Mouse (Mus musculus): ENCODE results near the gene Olfr187. TPM values are rescaled to one million over a fixed set of nuclear protein-coding genes. Genes with fewer than 3 reads are reported as not detected.

The Olfr187 gene
- polyA plus RNA-seq (2021; fragmentation: Nextera tagmentation): not detected in 2 replicates
- long read RNA-seq, experiment 1: 0 reads
- long read RNA-seq, experiment 2: 0 reads

DNA sequence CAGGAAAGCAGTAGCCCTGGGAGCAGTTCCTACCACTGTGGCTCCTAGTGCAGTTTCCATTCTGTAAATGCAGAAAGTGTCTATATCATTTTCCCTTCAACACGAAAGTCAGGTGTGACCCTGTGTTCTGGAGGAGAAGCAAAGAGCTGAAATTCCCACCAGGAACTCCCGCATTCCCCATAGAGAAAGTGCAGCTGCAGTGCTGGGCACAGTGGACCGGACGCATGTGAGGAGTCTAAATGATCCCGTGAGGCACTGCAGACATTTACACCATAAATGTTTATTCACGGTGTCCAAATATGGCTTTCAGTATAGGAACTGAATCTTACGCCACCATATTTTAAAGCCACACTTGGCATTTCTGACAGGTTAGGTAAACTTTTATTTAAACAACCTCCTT, at the start of gene Olfr187:
Gene Olfr187 (minus strand): TSS at position 58 of the 400 bp plus-strand sequence.

DNA sequence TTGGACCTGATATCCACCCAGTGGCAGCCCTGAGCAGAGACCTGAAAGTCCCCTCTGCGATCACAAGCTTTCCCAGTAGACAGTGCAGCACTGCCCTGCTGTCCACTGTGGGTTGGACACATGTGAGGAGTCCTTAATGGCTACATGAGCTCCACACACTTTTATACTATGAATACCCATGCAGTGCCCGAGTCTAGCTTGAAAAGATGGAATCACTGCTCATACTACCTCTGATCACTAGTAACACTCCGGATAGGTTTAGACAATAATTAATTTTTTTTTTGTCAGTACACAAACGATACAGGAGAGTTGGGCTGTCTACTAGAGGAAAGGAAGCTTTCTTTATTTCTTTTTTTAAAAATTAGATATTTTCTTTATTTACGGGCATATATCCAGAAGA, 38.3 kb upstream of the Olfr187 start, which contains the start of gene Olfr190:
Gene Olfr190 (minus strand): TSS at position 101 of the 400 bp plus-strand sequence.

DNA sequence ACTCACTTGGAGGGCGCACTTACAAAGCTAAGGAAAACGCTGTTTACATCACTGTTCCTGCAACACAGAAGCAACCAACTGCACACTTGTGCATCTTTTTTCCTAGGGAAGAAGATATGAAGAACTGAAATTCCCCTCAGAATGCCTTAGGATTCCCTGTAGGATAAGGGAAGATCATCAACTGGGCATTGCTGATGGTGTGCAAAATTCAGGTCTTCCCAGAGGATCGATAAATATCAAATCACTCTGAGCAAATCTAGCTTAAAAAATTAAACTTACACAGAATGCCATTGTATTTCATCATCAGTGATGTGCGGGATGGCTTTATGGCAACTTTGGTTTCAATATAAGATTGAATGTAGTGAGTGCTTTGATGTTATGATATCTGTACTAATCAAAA, 9.4 kb downstream of the Olfr187 start, which contains the start of gene Olfr186:
Gene Olfr186 (minus strand): TSS at position 101 of the 400 bp plus-strand sequence.

DNA sequence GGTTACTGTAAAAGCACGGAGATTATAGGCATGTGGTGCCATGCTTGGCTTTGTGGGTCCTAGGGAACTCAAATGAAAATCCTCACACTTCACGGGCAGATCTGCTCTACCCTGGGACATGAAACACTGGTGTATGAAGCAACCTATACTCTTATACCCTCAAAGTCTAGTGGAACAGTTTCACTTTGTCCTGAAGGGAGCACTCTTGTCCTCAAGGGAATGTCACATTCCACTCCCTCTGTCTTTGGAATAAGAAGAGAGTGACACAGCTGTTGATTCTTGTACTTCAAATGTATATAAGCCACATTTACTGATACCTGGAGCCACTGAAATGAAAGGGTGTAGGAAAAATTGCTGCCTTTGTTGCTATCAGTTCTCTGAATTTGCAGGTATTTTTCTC, 44.5 kb downstream of the Olfr187 start, which contains the start of gene Olfr183:
Gene Olfr183 (plus strand): TSS at position 301 of the 400 bp plus-strand sequence.

Other genes starting within 250 kb of the Olfr187 start
- gene Olfr173, start 239.5 kb downstream of the Olfr187 start, polyA plus RNA-seq (2021; fragmentation: Nextera tagmentation): not detected in 2 replicates
- not detected in 2 replicates for gene Olfr175-ps1, start 213.0 kb downstream of the Olfr187 start, polyA plus RNA-seq (2021; fragmentation: Nextera tagmentation)
- gene Olfr177, start 165.0 kb downstream of the Olfr187 start, polyA plus RNA-seq (2021; fragmentation: Nextera tagmentation): not detected in 2 replicates
- not detected in 2 replicates for gene Olfr178, start 147.7 kb downstream of the Olfr187 start, polyA plus RNA-seq (2021; fragmentation: Nextera tagmentation)
- not detected in 2 replicates for gene Olfr181, start 111.0 kb downstream of the Olfr187 start, polyA plus RNA-seq (2021; fragmentation: Nextera tagmentation)
- gene Olfr180, start 110.4 kb downstream of the Olfr187 start, polyA plus RNA-seq (2021; fragmentation: Nextera tagmentation): not detected in 2 replicates
- not detected in 2 replicates for gene Olfr183, start 44.4 kb downstream of the Olfr187 start, polyA plus RNA-seq (2021; fragmentation: Nextera tagmentation)
- gene Olfr186, start 9.5 kb downstream of the Olfr187 start, polyA plus RNA-seq (2021; fragmentation: Nextera tagmentation): not detected in 2 replicates
- not detected in 2 replicates for gene Olfr190, start 38.2 kb upstream of the Olfr187 start, polyA plus RNA-seq (2021; fragmentation: Nextera tagmentation)
- not detected in 2 replicates for gene Olfr191, start 50.1 kb upstream of the Olfr187 start, polyA plus RNA-seq (2021; fragmentation: Nextera tagmentation)
- not detected in 2 replicates for gene Olfr193, start 72.1 kb upstream of the Olfr187 start, polyA plus RNA-seq (2021; fragmentation: Nextera tagmentation)
- not detected in 2 replicates for gene Olfr194, start 81.3 kb upstream of the Olfr187 start, polyA plus RNA-seq (2021; fragmentation: Nextera tagmentation)
- not detected in 2 replicates for gene Olfr195, start 107.3 kb upstream of the Olfr187 start, polyA plus RNA-seq (2021; fragmentation: Nextera tagmentation)
- gene Olfr196, start 130.7 kb upstream of the Olfr187 start, polyA plus RNA-seq (2021; fragmentation: Nextera tagmentation): not detected in 2 replicates
- not detected in 2 replicates for gene Olfr198, start 163.8 kb upstream of the Olfr187 start, polyA plus RNA-seq (2021; fragmentation: Nextera tagmentation)
- gene Olfr199, start 180.0 kb upstream of the Olfr187 start, polyA plus RNA-seq (2021; fragmentation: Nextera tagmentation): not detected in 2 replicates
- gene Olfr201, start 232.9 kb upstream of the Olfr187 start, polyA plus RNA-seq (2021; fragmentation: Nextera tagmentation): not detected in 2 replicates
- gene Olfr202, start 247.0 kb upstream of the Olfr187 start, polyA plus RNA-seq (2021; fragmentation: Nextera tagmentation): not detected in 2 replicates